Mouse (Mus musculus) brain, embryonic 14.5 days (tissue): ENCODE measurements at regions not wholly inside any gene's neighbourhood (a gene's known extent, or its start where the extent isn't known, plus 50 kb on each side); places are given as distances from the start of the nearest gene placed in this dataset.

Source experiments
- CTCF ChIP-seq: fragments of 200-500 bp; IDR thresholded peaks from 2 replicates; pipeline ENCODE4 v1.5.1; 2012; ENCODE audit warnings: inconsistent platforms, mild to moderate bottlenecking, moderate library complexity, borderline replicate concordance; ENCODE audit not compliant: insufficient read depth, insufficient read length; ENCODE audit errors: extremely low read depth
- POLR2A ChIP-seq: fragments of 200-500 bp; IDR thresholded peaks from 2 replicates; pipeline ENCODE4 v1.6.1; 2012; ENCODE audit warnings: mild to moderate bottlenecking, inconsistent platforms, borderline replicate concordance; ENCODE audit not compliant: poor library complexity, insufficient read depth, insufficient read length, severe bottlenecking; ENCODE audit errors: extremely low read depth

DNA sequence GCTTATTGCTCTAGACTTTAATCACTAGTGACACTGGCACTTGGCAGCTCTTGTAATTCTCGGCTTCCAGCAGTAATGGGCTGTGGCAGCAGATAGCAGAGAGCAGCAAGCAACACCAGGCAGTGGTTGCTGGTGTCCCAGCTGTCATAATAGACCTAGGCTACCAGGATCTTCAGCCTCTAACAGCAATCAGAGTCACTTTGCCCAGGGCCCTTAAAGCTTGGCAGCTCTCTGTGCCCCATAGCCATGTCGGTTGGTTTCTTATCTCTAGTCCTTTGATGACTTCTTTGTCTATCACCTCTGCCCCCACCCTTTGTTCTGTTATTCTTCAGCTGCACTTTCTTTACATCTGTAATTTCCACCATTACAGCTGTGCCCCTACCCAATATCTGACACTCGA is 735.9 kb downstream of the Gm826 start:
- no peak for TF ChIP-seq POLR2A
- TF ChIP-seq CTCF = no peak
